Mouse (Mus musculus): ENCODE measurements around the gene Fbxo3.
"Not testable (repeated sequence)": the region's sequence is repeated elsewhere in the genome, so short reads cannot be mapped to it uniquely, and the experiment has no call there.

The Fbxo3 gene

DNA sequence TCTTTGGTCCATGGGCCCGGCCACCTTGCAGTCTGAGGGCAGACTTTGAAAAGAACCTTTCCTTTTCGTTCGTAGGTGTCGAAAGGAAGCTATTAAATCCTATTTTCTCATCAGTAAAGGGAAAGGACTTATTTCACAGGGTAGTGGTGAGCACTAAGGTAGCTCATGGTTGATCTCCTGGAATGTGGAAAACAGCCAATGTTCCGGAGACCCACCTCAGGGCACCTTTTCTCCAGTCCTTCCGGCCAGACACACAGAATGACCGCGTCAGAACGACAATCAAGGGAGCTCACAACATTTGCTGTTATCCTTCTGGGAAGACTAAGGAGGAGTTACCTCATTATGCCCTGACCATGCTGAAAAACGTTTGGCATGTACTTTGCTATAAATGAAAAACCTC is 68.7 kb downstream of the Fbxo3 start:
- CTCF ChIA-PET: no interaction called here

DNA sequence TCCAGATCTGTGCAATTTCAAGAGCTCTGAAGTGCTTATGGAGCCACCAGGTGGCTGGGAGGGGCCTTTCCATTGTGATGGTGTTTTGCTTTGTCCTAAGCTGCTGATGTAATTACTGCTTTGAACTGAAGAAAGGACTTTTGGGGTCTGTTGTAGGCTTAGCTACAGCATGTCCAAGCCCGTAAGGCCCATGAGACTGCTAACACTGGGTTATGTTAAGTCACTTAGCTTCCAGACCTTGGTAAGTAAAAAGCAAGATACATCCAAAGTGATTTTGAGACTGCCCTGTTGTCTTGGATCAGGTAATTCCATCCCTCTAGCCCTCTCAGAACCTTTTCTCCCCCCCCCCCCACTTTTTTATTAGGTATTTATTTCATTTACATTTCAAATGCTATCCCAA is 69.3 kb downstream of the Fbxo3 start:
- CTCF ChIA-PET: not testable (repeated sequence)

DNA sequence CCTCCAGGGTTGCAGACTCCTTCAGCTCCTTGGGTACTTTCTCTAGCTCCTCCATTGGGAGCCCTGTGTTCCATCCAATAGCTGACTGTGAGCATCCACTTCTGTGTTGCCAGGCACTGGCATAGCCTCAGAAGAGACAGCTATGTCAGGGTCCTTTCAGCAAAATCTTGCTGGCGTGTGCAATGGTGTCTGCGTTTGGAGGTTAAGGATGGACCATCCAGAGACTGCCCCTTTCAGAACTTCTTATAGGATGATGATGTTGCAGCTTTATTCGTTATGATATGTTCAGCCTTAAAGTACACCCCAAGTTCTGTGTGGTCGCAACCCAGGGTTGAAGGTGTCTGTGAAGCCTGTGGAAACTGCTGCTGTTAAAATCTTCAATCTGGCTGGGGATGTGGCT is 69.9 kb downstream of the Fbxo3 start:
- CTCF ChIA-PET: not testable (repeated sequence)

DNA sequence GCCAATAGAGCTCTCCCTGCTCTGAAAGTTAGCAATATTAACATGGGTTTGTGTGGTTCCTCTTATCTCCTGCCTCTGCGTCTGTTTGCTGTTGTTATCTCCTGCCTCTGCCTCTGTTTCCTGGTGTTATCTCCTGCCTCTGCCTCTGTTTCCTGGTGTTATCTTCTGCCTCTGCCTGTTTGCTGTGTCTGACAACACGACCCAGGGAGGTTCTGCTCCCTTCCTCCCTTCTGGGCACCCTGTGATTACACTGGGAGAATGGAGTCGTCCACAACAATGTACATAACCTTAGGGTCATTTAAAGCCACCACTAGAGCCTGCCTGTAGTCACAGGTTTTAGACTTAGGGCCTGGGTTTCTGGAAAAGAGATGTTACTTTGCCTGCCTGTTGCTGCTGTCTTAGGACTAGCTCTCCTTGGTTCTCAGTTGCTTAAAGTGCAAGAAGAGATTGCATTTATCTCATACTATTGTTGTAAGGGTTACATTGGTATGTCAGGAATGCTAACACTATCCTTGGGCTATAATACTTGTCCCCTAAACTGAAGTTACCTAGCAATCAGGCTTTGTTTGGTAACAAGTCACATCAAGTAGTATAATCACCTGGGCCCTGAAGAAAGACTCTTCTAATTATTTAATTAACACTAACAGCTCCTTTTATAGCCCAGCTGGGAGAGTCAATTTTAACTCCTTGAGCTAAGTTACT is 71.2 kb downstream of the Fbxo3 start:
- CTCF ChIA-PET: no interaction called here

DNA sequence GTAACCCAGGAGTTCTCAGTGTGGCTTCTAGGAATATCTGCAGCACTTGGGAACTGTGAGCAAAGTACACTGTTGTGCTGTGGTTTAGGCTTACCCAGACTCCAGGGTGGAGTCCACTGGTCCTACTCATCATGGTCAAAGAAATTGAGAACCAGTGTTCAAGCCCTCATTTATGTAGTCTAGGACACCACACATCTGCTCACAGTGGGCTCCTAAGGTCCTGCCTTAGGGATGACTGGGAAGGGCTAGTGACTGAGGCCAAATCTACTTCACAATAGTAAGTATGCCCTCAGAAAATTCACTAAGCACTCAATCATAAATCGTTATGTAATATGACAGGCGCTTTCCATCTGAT is 71.7 kb downstream of the Fbxo3 start:
- CTCF ChIA-PET: no interaction called here

DNA sequence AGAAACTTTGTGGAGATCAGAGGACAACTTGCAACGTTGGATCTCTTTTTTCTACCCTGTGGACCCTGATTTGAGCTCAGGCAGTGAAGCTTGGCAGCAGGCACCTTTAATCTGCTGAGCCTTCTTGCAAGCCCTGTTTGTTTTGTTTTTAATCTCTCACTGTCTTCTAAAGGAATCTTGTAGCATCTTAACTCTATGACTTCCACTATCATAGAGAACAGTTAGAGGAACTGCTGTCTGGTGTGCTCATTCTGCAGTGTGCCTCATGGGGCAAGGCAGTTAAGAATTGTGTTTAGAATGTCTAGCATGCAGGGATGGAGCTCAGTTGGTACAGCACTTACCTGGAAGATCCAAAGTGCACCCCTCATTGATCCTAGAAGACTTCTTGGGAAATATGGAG is 72.4 kb downstream of the Fbxo3 start:
- CTCF ChIA-PET: interaction anchor here (0.7 kb wide), 1 partner anchor 76 kb away, joined by 3 read pairs; no protein-coding TSS in a partner anchor

DNA sequence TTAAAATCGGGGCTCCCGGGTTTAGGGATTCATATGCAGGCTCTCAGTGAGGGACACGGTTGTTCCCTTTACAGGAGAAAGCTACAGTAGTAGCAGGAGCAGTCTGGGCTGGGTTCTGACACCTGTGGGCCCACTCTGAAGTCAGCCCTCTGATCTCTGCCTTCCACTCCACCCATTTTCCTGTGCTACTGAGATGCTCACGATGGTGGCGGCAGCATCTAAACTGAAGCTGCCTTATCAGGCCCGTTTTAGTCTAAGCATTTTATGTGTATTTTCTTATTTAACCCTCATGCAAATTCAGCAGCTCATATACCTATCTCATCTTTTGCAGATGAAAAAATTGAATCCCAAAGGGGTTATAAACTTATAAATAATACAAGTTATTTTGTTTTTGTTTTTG is 77.3 kb downstream of the Fbxo3 start:
- CTCF ChIA-PET: no interaction called here

DNA sequence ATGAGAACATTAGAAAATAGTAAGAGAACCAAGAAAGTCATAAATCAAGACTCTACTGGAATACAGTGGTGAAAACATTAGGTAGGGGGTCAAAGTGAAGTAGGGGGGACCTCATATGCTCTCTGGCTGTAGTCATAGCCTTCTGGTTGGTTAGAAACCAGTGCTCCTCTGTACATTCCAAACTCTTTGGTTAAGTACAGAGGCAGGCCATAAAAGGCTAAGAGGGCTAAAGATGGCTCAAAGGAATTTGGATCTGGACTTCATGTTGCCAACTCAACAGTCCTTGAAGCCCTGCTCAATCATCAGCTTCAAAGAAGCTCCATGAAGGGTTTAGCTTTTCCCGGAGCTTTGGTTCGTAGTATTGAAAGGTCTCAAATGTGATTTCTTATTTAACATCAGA is 81.5 kb downstream of the Fbxo3 start:
- CTCF ChIA-PET: not testable (repeated sequence)

DNA sequence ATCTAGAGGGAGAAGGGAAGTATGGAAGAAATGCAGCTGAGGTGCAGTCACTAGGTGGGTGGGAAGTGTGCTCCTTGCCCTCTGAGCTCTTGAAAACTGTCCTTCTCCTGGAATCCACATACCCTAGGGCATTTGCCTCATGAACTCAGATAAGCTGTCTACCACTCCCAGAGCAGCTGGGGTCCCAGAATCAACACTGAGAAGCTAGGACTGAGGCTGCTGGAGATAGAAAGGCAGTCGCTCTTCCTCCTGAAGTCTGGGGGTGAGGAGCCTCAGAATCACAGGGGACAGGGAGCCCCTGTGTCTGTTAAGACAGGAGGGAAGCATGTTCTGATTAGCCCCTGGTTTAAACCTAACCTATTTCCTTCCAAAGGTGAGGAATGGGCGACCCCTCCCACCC is 82.0 kb downstream of the Fbxo3 start:
- CTCF ChIA-PET: no interaction called here

DNA sequence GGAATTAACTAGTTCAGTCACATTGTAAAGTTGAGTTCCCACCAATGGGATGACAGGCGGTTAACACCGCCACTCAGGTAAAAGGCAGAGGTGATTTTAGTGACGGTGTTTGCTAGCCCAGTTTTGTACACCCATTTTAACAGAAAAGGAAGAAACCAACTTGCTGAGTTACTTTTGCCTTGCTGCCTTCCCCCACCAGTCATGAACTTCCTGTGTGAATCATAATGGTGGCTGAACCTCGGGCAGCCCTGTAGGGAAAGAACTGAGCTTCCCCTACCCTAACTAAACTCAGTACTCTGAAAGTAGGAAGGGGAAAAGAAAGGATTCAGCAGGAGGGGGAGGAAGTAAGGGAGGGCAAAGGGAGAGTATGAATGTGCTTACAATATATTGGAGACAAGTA is 82.5 kb downstream of the Fbxo3 start:
- CTCF ChIA-PET: no interaction called here

DNA sequence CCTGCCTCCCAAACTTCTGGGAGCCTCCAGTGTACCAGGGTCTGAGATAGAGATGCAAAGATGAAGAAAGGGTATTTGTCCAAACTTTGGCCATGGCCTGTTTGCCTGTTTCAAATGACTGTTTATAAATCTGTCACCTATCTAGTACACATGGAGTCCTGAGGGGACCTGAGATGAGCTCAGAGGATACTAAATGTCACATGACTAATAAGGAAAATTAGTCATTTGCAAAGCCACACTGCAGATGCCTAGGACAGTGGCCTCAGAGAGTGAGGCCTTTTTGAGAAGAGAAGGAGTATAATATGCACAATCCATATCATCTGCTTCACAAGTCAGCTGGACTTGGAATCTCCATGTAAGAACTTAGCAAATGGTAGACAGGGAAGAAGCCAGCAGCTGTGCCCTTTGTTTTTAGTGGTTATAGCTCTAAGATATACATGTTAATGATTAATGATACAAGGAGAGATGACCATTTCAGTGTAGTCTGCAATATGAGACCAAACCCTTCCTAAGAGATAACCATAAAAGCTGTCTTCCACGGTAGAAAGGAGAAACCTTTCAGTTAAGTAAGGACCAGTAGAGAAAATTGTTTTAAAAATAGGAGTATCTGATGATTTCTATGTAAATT is 83.8 kb downstream of the Fbxo3 start:
- CTCF ChIA-PET: not testable (repeated sequence)
